Mouse (Mus musculus) gastrocnemius, postnatal 4 days (tissue): ENCODE measurements around the gene St6galnac6. TPM values are rescaled to one million over a fixed set of nuclear protein-coding genes. Genes with fewer than 3 reads are reported as not detected.
A peak's percentile ranks its signal among the peaks of the same experiment; 100 is the strongest.

Experiments used
- DNase-seq, 2 experiments: peaks; one replicate each; pipeline ENCODE4 v3.0.0; 2021 to 2022; ENCODE audit warnings: low spot score in 2 of 2, mixed read lengths in 2 of 2
- total RNA-seq, 2 experiments: library from RNA; stranded (reverse); gene quantifications; 2 replicates each; pipeline ENCODE4 v1.2.3; 2021

Gene St6galnac6
- total RNA-seq, 2 experiments from 2014 or later: 57.4 to 63.6 TPM

- DNase-seq: no peak
Observed at GRCm38 (mm10) chr2:32633660-32634059, 34.2 kb downstream of the St6galnac6 start.

DNA sequence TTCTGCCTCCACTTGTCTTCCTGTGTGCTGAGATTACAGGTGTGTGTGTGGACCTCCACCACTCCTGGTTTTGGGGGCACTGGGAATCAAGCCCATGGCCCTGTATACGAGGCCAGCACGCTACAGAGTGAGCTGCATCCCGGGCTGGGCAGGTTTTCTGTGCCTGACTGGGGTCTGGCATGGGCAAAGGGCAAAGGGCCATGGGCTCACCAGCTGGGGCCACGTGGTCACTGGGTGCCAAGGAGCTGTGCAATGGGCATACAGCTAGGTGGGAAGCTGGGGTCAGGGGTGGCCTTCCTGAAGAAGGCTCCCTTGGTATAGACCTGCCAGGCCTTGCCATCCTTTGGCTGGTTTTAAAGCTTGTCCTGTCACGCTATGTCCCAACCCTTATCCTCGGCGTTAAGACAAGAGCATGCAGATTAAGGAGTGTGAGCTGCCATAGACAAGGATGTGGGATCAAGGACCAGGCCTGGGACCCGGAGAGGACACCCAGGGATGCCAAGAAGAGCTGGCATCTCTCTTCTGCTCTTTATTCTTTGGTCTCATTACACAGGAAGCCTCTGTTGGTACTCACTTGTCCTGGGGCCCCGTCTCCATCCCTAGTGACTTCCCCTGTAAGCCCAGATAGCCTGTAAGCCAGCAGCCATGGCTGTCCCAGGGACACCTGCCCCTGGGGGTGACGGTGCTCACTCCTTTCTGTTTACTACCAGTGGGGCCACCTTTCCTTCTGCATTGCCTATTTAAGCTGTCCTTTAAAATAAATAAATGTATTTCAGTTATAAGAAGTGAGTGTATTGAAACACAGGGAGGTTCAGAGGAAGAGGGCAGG is 35.0 kb downstream of the St6galnac6 start:
- DNase-seq: no peak

DNA sequence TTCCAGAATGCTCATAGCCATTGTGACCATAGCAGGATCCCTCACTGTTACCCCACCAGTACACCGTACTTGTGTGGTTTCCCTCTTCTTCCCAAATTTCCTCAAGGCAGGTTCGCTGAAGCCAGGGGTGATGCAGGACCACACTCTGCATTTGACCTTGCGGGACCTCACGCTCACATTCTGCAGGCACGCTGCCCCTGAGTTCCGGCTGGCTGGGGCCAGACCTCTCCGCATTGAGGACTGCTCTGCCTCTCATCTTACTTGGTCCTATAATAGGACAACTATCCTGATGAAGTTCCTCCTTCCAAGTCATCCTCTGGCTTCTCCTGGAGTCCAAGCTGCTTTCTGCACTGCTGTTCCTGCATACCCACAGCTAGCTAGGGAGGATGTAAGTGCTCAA is 37.1 kb downstream of the St6galnac6 start:
- DNase-seq: no peak

- peak in 1 of 2 experiments; percentile 48 for DNase-seq
Observed at GRCm38 (mm10) chr2:32637778-32638281, 38.3 kb downstream of the St6galnac6 start.

- DNase-seq: no peak
Observed at GRCm38 (mm10) chr2:32639632-32640031, 40.1 kb downstream of the St6galnac6 start.

- no peak for DNase-seq
Observed at GRCm38 (mm10) chr2:32640550-32641051, 41.1 kb downstream of the St6galnac6 start.

DNA sequence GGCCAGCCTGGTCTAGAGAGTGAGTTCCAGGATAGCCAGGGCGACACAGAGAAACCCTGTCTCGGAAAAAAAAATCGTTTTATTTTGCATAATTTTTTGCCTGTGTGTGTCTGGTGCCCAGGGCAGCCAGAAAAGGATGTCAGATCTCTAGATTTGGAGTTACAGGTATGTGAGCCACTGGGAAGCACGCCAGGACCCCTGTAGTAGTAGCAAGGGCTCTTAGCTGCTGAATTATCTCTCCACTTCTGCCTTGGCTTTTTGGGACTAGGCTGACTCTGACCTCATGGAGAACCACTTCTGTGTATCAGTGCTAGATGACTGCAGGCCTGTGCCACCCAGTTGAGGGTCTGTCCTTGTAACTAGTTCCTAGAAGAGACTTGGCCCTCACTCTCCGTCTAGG is 42.3 kb downstream of the St6galnac6 start:
- no peak for DNase-seq

GRCm38 (mm10) chr2:32642813-32643212 is 43.3 kb downstream of the St6galnac6 start:
- DNase-seq: peak in 1 of 2 experiments; percentile 50

DNA sequence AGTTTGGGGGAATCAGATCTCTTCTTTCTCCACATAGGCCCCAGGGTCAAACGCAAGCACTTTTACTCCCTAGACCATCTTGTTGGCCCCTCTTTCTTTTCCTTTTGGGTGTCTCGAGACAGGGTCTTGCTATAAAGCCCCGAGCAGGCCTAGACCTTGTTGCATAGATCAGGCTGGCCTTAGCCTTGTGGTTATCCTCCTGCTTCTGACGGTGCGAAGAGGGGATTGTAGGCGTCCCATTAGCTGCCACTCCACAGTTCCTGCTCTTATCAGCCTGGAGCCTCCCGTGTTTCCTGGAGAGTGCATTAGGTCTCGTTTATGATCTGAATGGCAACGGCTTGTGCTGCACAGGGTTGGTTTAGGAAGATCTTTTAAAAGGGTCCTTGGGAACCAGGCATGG is 44.6 kb downstream of the St6galnac6 start:
- DNase-seq: no peak

- DNase-seq: no peak
Observed at GRCm38 (mm10) chr2:32644799-32645475, 45.4 kb downstream of the St6galnac6 start.

DNA sequence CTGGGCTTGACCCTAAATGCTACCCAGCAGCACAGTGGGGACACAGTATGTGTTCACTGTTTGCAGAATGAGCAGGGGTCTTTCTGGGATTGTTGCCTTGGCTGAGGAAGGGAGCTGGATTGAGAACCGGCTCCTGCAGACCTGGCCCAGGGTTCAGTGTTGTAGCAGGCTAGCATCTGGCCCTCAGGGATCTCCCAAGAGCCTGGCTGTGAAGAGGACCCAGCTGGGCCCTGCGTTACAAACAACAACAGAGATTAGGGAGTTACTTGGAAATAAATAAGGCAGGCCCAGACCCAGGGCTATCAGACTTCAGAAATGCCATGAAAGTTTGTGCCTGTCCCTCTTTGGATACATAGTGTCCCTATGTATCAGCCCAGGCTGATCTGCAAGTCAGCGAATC is 46.1 kb downstream of the St6galnac6 start:
- DNase-seq: no peak

DNA sequence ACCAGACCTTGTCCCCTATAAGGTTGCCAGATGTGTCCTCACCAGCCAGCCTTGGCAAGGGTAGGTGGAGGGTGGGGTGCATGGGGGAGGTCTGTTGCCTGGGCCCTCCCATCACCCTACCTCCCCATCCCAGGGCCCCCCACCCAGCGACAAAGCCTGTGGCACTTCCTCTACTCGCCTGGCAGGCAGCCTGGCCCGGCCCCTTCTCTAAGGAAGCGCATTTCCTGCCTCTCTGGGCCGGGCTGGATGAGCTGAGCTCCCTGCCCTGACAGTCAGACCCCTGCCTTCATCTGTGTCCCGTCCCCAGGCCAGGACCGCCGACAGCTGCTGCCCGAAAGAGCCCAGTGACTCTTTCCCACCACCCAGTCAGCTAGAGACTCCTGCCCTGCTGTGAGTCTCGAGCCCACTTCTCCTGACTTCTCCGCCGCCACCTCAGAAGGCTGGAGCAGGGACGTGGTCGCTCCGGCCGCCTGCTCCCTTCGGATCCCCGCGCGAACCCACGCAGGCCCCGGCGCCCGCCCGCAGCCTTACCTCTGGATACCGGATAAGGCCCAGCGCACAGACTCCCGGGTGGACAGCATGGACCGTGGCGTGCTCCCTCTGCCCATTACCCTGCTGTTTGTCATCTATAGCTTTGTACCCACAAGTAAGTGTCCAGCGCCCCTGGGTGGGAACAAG is 47.0 kb downstream of the St6galnac6 start, which contains the start of gene Eng:
TSS of gene Eng (plus strand) at position 217 of the 678 bp plus-strand sequence.
- DNase-seq: peak in 1 of 2 experiments; percentile 71

- no peak for DNase-seq
Observed at GRCm38 (mm10) chr2:32647366-32647765, 47.9 kb downstream of the St6galnac6 start.

- no peak for DNase-seq
Observed at GRCm38 (mm10) chr2:32653764-32654163, 54.3 kb downstream of the St6galnac6 start.

GRCm38 (mm10) chr2:32654743-32655393 is 55.4 kb downstream of the St6galnac6 start:
- DNase-seq: no peak

DNA sequence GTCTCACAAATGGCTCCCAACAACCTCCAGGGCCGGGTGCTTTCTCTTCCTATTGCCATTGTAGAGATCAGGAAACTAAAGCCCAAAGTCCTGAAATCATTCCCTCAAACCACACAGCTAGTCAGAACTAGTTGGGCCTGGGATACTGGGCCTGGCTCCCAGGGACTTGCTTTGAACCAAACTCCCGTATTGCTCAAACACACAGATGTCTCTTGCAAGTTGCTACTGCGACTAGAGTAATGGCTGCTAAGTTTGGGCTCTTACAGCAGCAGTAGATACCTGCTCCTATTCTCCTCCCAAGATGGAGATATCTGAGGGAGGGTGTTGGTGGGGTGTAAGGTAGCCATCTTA is 55.9 kb downstream of the St6galnac6 start:
- no peak for DNase-seq

DNA sequence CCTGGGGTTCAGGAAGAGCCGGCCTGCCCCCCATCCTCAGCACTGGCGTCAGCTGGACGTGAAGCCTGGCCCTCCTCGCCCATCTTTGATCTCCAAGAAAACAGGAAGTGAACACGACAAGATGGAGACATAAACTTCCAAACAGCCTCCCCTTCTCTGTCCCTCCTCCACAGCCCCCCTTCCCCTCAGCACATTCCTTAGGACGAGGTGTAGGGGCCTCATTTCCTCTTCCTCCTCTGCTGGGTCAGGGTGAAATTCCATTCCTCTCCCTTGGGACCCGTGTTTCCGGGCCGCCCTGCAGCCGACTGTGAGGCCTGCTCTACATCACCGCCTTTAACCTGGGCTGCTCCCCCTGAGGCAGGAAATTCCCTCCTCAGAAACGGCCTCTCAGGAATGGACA is 56.3 kb downstream of the St6galnac6 start:
- DNase-seq: no peak

- DNase-seq: no peak
Observed at GRCm38 (mm10) chr2:32658873-32659272, 59.4 kb downstream of the St6galnac6 start.

DNA sequence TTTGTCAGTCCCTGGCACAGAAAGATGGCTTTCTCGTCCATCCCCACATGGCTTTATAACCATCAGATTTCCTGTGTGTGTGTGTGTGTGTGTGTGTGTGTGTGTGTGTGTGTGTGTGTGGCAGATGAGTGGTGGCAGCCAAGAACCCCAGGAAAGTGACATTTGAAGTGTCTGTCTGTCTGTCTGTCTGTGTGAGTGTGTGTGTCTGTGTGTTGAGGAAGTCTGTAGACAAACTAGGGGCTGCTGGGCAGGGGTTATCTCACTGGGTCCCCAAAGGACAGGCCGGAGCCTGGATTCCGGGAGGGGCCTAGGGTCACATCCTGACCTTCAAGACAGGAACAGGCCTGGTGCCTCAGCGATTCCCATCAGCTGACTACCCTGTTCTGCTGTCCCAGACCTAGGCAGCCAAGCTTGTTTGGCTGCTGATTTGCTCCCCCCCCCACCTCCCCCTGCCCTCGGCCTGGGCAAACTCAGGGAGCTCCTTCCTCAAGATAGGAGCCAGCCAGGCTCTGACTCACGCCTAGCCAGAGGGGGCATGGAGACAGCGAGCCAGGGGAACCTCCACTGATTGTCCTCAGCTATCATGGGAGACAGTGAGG is 62.1 kb downstream of the St6galnac6 start:
- no peak for DNase-seq

GRCm38 (mm10) chr2:32662291-32662690 is 62.8 kb downstream of the St6galnac6 start:
- no peak for DNase-seq

DNA sequence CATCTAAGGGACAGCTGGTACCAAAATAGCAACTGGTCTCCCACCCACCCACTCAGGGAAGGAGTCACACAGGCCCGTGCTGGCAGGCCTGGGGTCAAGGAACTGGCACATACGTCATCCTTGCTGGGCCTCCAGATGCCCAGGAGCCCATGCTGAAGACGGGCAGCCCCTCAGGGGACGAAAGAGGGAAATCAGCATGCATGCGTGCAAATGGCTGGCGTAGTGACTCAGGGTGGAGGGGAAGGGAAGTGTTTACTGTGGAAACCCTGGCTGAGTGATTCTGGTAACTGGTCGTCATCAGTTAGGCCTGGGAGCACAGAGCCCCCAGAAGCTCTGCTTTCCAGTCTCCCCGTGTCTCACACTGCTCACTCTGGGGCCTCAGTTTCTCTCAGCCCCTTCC is 65.8 kb downstream of the St6galnac6 start:
- no peak for DNase-seq
